Mouse (Mus musculus) bone marrow, adult 2 months (tissue): ENCODE results near the gene AC134908.4. TPM values are rescaled to one million over a fixed set of nuclear protein-coding genes. Genes with fewer than 3 reads are reported as not detected.

Experiments
- H3K27ac ChIP-seq: fragments of 200-500 bp; 2 replicates; pipeline ENCODE4 v1.5.1; 2012; ENCODE audit warnings: low read depth, mild to moderate bottlenecking, control low read depth, inconsistent platforms, low read length; ENCODE audit not compliant: control insufficient read depth, poor library complexity, insufficient read depth
- H3K4me1 ChIP-seq: fragments of 200-500 bp; 2 replicates; pipeline ENCODE4 v1.6.1; 2011; ENCODE audit warnings: low read length; ENCODE audit not compliant: control insufficient read depth, insufficient read depth
- H3K4me3 ChIP-seq: fragments of 200-500 bp; replicated peaks from 2 replicates; pipeline ENCODE3; 2011; ENCODE audit warnings: mild to moderate bottlenecking, low read depth, low read length, control low read depth; ENCODE audit not compliant: control insufficient read depth
- CTCF ChIP-seq: fragments of 200-500 bp; IDR thresholded peaks from 2 replicates; pipeline ENCODE4 v1.5.1; 2011; ENCODE audit warnings: low read length, control low read depth; ENCODE audit not compliant: control insufficient read depth, insufficient read depth
- POLR2A ChIP-seq: fragments of 200-500 bp; IDR thresholded peaks from 2 replicates; pipeline ENCODE4 v1.6.1; 2011; ENCODE audit warnings: low read depth, mild to moderate bottlenecking, control low read depth, low read length, borderline replicate concordance; ENCODE audit not compliant: control insufficient read depth
- WGBS: fragments of 180-500 bp; shearing (Covaris S2); methylation state at CpG from one replicate; pipeline ENCODE4 v1.1.7; 2018; 5-methylcytosine and 5-hydroxymethylcytosine counted together
- polyA plus RNA-seq: library from polyadenylated mRNA; stranded (reverse); fragments of >200 nt; gene quantifications from 2 replicates; pipeline ENCODE4 v1.2.4, GENCODE M21; 2011; ENCODE audit warnings: low replicate concordance; ENCODE audit not compliant: missing spikeins, insufficient read depth, insufficient read length

The AC134908.4 gene
- polyA plus RNA-seq, 1 experiment, result not detected

DNA sequence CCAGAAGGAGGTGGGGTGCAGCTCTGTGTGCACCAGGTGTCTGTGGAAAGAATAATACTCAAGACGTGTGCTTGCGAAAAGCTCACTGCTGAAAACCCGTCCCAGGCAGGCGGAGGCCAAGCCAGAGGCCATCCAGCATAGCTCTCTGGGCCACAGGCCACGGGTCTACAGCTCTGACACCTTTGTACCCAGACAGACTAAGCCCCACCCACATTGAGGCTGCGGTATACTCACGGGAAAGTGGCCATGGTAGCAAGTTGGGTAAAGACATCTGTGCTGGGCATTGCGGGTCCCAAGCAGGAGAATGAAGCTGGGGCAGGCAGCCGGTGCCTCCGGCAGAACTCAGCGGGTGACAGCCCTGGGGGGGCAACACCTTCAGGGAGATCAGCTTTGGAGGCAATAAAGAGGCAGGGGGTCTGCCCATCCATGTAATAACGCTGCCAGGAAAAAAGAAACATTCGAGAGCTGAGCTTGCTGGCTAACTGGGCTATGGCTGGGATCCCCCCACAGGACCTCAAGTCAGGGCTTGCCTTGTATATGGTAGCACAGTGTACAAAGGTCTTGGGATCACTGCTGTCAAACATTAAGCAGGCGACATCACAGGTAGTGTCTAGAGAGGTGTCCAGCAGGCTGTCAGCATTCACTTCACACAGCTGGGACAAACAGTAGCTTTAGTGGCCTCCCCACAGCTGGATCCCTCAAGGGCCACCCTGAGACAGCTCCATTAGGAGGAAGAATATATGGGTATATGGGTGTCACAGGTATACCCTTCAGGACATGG is 44.2 kb upstream of the AC134908.4 start:
- Histone ChIP-seq H3K4me1 (peaks cover 5% of the 10 kb centered on the region), H3K4me3 (no peak overlapping the region), H3K27ac (no peak overlapping the region)
- TF ChIP-seq CTCF, result no peak
- no peak for TF ChIP-seq POLR2A
- WGBS, result 88% methylated on average over 14 of the region's 14 CpGs

DNA sequence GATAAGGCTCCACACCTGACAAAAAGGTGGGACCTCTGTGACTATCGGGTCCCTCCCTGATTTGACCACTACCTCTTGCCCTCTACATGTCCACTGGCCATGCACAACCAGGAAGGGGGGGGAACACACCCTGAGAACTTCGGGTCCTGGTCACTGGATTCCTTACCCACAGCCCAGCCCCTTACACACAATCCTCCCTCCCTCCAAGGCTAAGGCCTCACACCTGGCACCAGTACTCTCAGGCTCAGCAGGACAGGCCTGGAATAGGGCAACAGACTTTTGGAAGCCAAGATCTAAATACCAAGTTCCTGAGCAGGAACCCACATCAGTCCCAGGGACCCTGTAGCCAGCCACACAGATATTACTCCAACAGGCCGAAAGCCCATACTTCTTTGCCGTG is 43.4 kb upstream of the AC134908.4 start:
- WGBS, result 83% methylated on average over 4 of the region's 4 CpGs
- no peak overlapping the region for H3K27ac ChIP-seq
- no peak overlapping the region for H3K4me3 ChIP-seq
- TF ChIP-seq CTCF (no peak), POLR2A (no peak)
- peaks cover 5% of the 10 kb centered on the region for H3K4me1 ChIP-seq

DNA sequence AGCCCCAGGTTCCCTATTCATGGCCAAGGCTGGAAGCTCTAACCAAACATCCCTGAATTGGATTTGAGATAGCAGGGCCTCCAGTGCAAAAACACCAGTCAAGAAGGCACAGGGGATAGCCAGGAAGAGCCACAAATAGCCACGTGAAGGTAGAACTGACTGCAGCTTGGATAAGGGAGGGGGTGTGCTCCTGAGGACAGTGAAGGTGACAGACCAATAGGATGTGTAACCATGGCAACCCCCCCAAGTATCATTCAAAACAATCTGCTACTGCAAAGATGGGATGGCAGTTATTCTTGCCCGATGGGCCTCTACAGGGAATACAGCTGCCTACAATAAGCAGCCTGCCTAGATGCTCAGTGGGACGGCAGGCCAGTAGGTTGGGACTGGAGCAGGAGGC is 42.1 kb upstream of the AC134908.4 start:
- Histone ChIP-seq H3K4me1 (no peaks in the 10 kb centered on the region), H3K27ac (no peak overlapping the region), H3K4me3 (no peak overlapping the region)
- TF ChIP-seq CTCF (no peak), POLR2A (no peak)
- 77% methylated on average over 3 of the region's 3 CpGs for WGBS

DNA sequence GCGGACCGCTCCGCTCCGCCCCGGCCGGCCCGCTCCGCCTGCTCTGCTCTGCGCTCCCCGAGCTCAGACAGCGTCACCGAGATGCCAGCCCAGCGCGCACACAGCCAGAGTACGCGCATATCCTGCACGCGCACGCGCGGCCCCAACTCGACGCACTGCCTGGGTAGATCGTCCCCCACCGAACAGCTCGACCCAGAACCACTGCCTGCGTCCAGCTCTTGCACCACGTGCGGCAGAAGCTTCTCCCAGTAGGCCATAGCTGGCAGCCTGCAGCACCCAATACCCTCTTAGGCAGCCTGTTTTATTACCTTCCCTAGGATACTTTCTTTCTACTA is 41.6 kb upstream of the AC134908.4 start, which contains the start of gene Rhbdl1:
Gene Rhbdl1, minus strand, starts transcription at position 220 of the 335 bp plus-strand sequence.
- TF ChIP-seq CTCF (no peak), POLR2A (0 out of 2 replicates have a peak, but pooled peaks have one; percentile 15)
- WGBS, result 1% methylated on average over 29 of the region's 29 CpGs
- H3K4me1 ChIP-seq, result no peaks in the 10 kb centered on the region

DNA sequence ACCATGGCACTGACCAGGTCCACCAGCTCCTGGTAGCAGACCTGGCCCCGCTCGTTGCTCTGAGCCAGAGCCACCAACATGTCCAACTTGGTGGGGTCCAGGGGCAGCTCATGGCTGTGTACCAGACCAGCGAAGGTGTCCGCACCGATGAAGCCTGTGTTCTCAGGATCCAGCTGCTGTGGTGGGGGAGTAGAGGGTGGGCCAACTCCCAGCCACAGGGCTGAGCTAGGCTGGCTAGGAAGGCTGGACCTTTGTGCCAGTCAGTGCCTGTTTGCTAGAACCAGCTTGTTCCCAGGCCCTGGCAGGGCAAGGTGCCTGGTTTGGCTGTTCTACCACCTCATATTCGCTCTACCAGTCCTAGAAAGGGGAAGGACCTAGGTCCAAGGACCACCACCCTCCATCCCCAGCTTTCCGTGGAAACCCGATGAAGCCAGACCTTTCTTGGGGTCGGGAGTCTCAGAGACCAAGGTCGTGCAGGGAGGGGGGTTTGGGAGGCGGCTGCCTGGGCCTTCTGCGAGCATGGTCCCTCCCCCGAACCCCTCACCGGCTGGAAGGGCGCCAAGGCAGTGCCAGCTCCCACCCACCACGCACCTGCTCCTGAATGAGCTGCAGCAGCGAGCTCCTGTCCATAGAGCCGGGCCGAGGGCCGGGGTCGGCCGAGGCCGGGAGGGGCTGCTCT is 41.1 kb upstream of the AC134908.4 start:
- TF ChIP-seq CTCF (no peak), POLR2A (0 out of 2 replicates have a peak, but pooled peaks have one; percentile 30)
- Histone ChIP-seq H3K27ac (no peak overlapping the region), H3K4me1 (peaks cover 3% of the 10 kb centered on the region; the same call in 1 of the 2 replicates), H3K4me3 (no peak overlapping the region)
- WGBS, result 23% methylated on average over 23 of the region's 23 CpGs

More for the DNA sequence above, 41.6 kb upstream of the AC134908.4 start, which contains the start of gene Rhbdl1:
- no peak within 1 kb of the TSS for H3K27ac ChIP-seq
- no peak within 1 kb of the TSS for H3K4me3 ChIP-seq

DNA sequence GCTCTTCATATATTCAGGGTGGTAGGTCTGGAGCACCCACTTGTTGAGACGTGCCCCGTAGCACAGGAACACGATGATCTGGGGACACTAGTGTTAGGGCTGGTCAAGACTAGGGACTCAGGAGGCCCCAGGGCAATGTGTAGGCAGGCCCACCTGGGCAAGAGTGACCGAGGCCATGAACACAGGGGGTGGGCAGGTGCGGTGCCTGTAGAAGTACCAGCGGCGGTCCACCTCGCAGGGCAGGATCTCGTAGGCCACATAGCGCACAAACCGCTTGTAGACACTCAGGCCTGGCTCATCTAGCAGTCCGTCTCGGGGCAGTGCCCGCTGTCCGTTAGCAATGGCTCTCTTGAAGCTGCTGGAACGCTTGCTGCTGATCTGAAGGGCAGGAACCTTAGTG is 40.4 kb upstream of the AC134908.4 start:
- Histone ChIP-seq H3K4me3 (no peak overlapping the region), H3K27ac (no peak overlapping the region), H3K4me1 (peaks cover 3% of the 10 kb centered on the region; the same call in 1 of the 2 replicates)
- 92% methylated on average over 16 of the region's 16 CpGs for WGBS
- TF ChIP-seq CTCF, result no peak
- no peak for TF ChIP-seq POLR2A

DNA sequence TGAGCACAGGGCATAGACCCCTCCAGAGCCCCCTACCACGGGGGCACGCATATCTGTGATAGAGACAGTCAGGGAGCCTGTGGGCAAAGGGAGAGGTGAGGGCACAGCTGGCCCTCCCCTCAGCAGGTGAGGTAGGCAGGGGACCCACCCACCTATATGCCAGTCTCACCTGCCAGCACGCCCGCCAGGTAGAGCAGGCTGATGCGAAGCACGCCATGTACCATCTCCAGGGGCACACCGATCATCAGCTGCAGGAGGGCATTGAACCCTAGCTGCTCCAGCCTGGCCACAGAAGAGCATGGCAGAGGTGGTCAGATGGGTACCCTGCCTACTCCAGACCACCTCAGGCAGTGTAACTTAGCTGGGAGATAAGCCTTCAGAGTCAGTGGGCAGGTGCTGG is 39.8 kb upstream of the AC134908.4 start:
- 88% methylated on average over 7 of the region's 7 CpGs for WGBS
- Histone ChIP-seq H3K27ac (no peak overlapping the region), H3K4me3 (no peak overlapping the region), H3K4me1 (peaks cover 3% of the 10 kb centered on the region; the same call in 1 of the 2 replicates)
- TF ChIP-seq CTCF, result no peak
- TF ChIP-seq POLR2A, result no peak

DNA sequence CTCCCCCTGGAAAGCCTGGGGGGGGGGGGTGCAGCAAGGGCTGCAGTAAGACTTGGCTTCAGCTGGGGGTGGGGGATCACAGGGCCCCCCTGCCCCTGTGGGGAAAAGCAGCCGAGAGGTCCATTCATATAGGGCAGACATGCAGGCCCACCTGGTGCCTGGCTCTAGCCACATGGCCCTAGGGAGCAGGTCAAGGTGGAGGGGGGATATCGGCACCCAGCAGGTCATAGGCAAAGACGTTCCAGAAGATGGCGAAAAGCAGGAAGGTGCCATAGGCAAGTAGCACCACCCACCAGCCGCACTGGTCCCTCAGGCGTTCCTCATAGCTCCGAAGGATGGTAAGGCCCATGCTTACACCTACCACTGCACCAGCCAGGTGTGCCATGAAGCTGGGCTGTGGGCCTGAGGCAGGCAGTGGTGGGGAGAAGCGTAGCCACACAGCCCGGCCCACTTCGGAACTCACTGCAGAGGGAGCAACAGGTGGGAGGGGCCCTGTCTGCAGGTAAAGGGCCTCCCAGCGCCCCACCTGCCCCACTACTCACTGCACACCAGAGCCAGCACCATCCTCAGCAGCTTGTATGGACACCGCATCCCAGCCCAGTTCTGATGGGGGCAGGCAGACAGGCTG is 39.2 kb upstream of the AC134908.4 start:
- 88% methylated on average over 12 of the region's 12 CpGs for WGBS
- H3K4me1 ChIP-seq, result peaks cover 3% of the 10 kb centered on the region; the same call in 1 of the 2 replicates
- H3K27ac ChIP-seq, result no peak overlapping the region
- no peak; the same call in 1 of the 2 replicates for TF ChIP-seq CTCF
- no peak overlapping the region for H3K4me3 ChIP-seq
